ENCODE assay signal across 9 mouse cellular contexts in genomic region chr13:24988391-24988790, GRCm38 (mm10). TPM values are rescaled to one million over a fixed set of nuclear protein-coding genes. Genes with fewer than 3 reads are reported as not detected.
A peak's percentile ranks its signal among the peaks of the same experiment; 100 is the strongest.
DNase-seq lines count a peak whose midpoint lies in the region; ATAC-seq and TF ChIP-seq lines count a peak whose summit lies in the region.
"Had no signal": no experiment of that assay in that cellular context is flagged by ENCODE, and none has a peak within 500 bp of the region (broad histone marks: within the 10 kb centered on the region; RNA-seq: fewer than 3 reads in every experiment).

No protein-coding gene starts in this region.

- H3K4me3 ChIP-seq in bone marrow, adult 2 months (replicated peaks; ENCODE audit: control insufficient read depth, low read depth, low read length), result no peak overlapping the region
- H3K4me3 ChIP-seq: limb, embryonic 15.5 days had no signal

- no peak for TF ChIP-seq POLR2A in bone marrow, adult 2 months (IDR thresholded peaks at IDR 0.05; ENCODE audit: borderline replicate concordance, control insufficient read depth, low read depth, low read length)

- peak; percentile 21 for DNase-seq in MEL-GATA-1-ER (ENCODE audit: extremely low read depth, low read depth)
- peak; percentile 35 to 66 for DNase-seq in heart, postnatal 36 days
- peak; percentile 81 to 85 for DNase-seq in kidney, postnatal 4 days
- peak; percentile 79 for DNase-seq in lung, postnatal 10 days
- peak; percentile 50 for DNase-seq in ovary, postnatal 36 days (ENCODE audit: low spot score)

- H3K27ac ChIP-seq in bone marrow, adult 2 months (ENCODE audit: control insufficient read depth, insufficient read depth, low read depth, low read length, poor library complexity), result no peak overlapping the region
- H3K27ac ChIP-seq: limb, embryonic 15.5 days had no signal

- TF ChIP-seq CTCF in bone marrow, adult 2 months (IDR thresholded peaks at IDR 0.05; ENCODE audit: control insufficient read depth, insufficient read depth, low read length), result peak; percentile 76

- intact Hi-C loops in heart, postnatal 36 days (cut with DNase I), result loop anchor here (1.0 to 5.0 kb wide), 2 partner anchors 50 to 506 kb away; no protein-coding TSS in a partner anchor

- 30% methylated on average over 7 of the region's 7 CpGs for WGBS in bone marrow, adult 2 months

- 0 out of 2 replicates have a peak, but pooled peaks have one; percentile 49 for ATAC-seq in erythroid progenitor cell, adult 5-6 weeks (replicated peaks; ENCODE audit: low FRiP score, poor library complexity, severe bottlenecking)
- no peak; the same call in 1 of the 2 replicates for ATAC-seq in erythroblast, adult 5-6 weeks (replicated peaks; ENCODE audit: low FRiP score, poor library complexity, severe bottlenecking)

- H3K4me1 ChIP-seq in bone marrow, adult 2 months (ENCODE audit: control insufficient read depth, insufficient read depth, low read length), result no peaks in the 10 kb centered on the region
- H3K4me1 ChIP-seq: limb, embryonic 15.5 days had no signal

RNA-seq across cellular contexts. Expression of gene Mrs2, which starts 31.8 kb away (rescaled TPM):
- 4.9 and 23.9 TPM in 2 replicates for polyA plus RNA-seq in bone marrow, adult 2 months (2011; ENCODE audit: insufficient read depth, insufficient read length, low replicate concordance, missing spikeins)
- 10.8 and 12.6 TPM in 2 replicates for total RNA-seq in erythroid progenitor cell, adult 5-6 weeks (2015; ENCODE audit: low replicate concordance)
- total RNA-seq in erythroid progenitor cell, adult 5-6 weeks (2017; ENCODE audit: low replicate concordance), result 7.3 and 8.7 TPM in 2 replicates
- total RNA-seq in heart, postnatal 36 days (2021), result 10 to 100 TPM; 45.8 to 49.0 TPM
- total RNA-seq in erythroblast, adult 5-6 weeks (2015; ENCODE audit: low replicate concordance), result 4.4 and 5.4 TPM in 2 replicates
- total RNA-seq in erythroblast, adult 5-6 weeks (2017; ENCODE audit: low replicate concordance), result 3.2 and 3.8 TPM in 2 replicates

RNA-seq across cellular contexts. Expression of gene Gpld1, which starts 45.4 kb away (rescaled TPM):
- polyA plus RNA-seq in bone marrow, adult 2 months (2011; ENCODE audit: insufficient read depth, insufficient read length, low replicate concordance, missing spikeins), result 0.27 TPM in 1 of 2 replicates, not detected in the other
- total RNA-seq in erythroid progenitor cell, adult 5-6 weeks (2015; ENCODE audit: low replicate concordance), result not detected in 2 replicates
- 0.77 TPM in 1 of 2 replicates, not detected in the other for total RNA-seq in erythroid progenitor cell, adult 5-6 weeks (2017; ENCODE audit: low replicate concordance)
- total RNA-seq in heart, postnatal 36 days (2021), result 1 to 10 TPM; 1.4 to 2.5 TPM
- total RNA-seq in erythroblast, adult 5-6 weeks (2015; ENCODE audit: low replicate concordance), result not detected in 2 replicates
- not detected in 2 replicates for total RNA-seq in erythroblast, adult 5-6 weeks (2017; ENCODE audit: low replicate concordance)

RNA-seq across cellular contexts. Expression of gene Aldh5a1, which starts 50.9 kb away (rescaled TPM):
- 0.23 and 1.3 TPM in 2 replicates for polyA plus RNA-seq in bone marrow, adult 2 months (2011; ENCODE audit: insufficient read depth, insufficient read length, low replicate concordance, missing spikeins)
- not detected in 2 replicates for total RNA-seq in erythroid progenitor cell, adult 5-6 weeks (2015; ENCODE audit: low replicate concordance)
- 0.13 TPM in 1 of 2 replicates, not detected in the other for total RNA-seq in erythroid progenitor cell, adult 5-6 weeks (2017; ENCODE audit: low replicate concordance)
- total RNA-seq in heart, postnatal 36 days (2021), result 10 to 100 TPM; 23.4 to 26.5 TPM
- 0.21 and 0.38 TPM in 2 replicates for total RNA-seq in erythroblast, adult 5-6 weeks (2015; ENCODE audit: low replicate concordance)
- 0.56 TPM in 1 of 2 replicates, not detected in the other for total RNA-seq in erythroblast, adult 5-6 weeks (2017; ENCODE audit: low replicate concordance)

Comparison
In these comparisons a context has a peak if more than half of its experiments do, and no peak if none do; other contexts are left out.
1. DNase-seq: peak in every context shown above with its lines; median percentile 83 in kidney, postnatal 4 days; 79 in lung, postnatal 10 days; 50 in heart, postnatal 36 days; 50 in ovary, postnatal 36 days; 21 in MEL-GATA-1-ER.
2. RNA of gene Aldh5a1, which starts 50.9 kb away (total RNA-seq): 23.4 to 26.5 TPM in heart, postnatal 36 days; 0.21 to 0.56 TPM in erythroblast, adult 5-6 weeks and 0.13 TPM in erythroid progenitor cell, adult 5-6 weeks; every median in the first group is over 10 times any median in the second.